In genomic region chr17:32348406-32348805, GRCm38 (mm10) we compare ENCODE assay signal across 10 mouse cellular contexts. TPM values are rescaled to one million over a fixed set of nuclear protein-coding genes. Genes with fewer than 3 reads are reported as not detected.
DNase-seq lines count a peak whose midpoint lies in the region; ATAC-seq and TF ChIP-seq lines count a peak whose summit lies in the region.
"Had no signal": no experiment of that assay in that cellular context is flagged by ENCODE, and none has a peak within 500 bp of the region (broad histone marks: within the 10 kb centered on the region; RNA-seq: fewer than 3 reads in every experiment).

No protein-coding gene starts in this region.

- DNase-seq in heart, postnatal 25 days (ENCODE audit: low spot score), result no peak
- DNase-seq in lung, embryonic 14.5 days, result no peak
- DNase-seq in lung, postnatal 10 days, result no peak
- no peak for DNase-seq in hindbrain, postnatal 0 days (ENCODE audit: low spot score)
- DNase-seq in embryo, embryonic 10.5 days (ENCODE audit: low spot score), result no peak
- no peak for DNase-seq in embryo, embryonic 11 days
- DNase-seq: right cerebral cortex, adult 18-20 months; thymus, adult 18-20 months had no signal

- H3K36me3 ChIP-seq in heart, embryonic 11.5 days (ENCODE audit: control insufficient read depth, insufficient read depth, low read length), result no peaks in the 10 kb centered on the region; the same call in 1 of the 2 replicates
- H3K36me3 ChIP-seq in lung, embryonic 14.5 days (ENCODE audit: insufficient read depth), result peaks cover 28% of the 10 kb centered on the region
- peaks cover 3% of the 10 kb centered on the region for H3K36me3 ChIP-seq in hindbrain, postnatal 0 days (ENCODE audit: insufficient read depth, low read length)
- peaks cover 4% of the 10 kb centered on the region; the same call in 1 of the 2 replicates for H3K36me3 ChIP-seq in midbrain, embryonic 16.5 days (ENCODE audit: control insufficient read depth, insufficient read depth, low read length)

- 84% methylated on average over 2 of the region's 2 CpGs for WGBS in heart, embryonic 11.5 days (ENCODE audit: insufficient replicate concordance)
- WGBS in lung, embryonic 14.5 days, result 86% methylated on average over 2 of the region's 2 CpGs
- 88% methylated on average over 2 of the region's 2 CpGs for WGBS in hindbrain, postnatal 0 days
- WGBS in midbrain, embryonic 16.5 days, result 92% methylated on average over 2 of the region's 2 CpGs

- peak overlapping the region; percentile 89 for H3K4me2 ChIP-seq in heart, embryonic 11.5 days
- peak overlapping the region; percentile 87 for H3K4me2 ChIP-seq in lung, embryonic 14.5 days
- H3K4me2 ChIP-seq in hindbrain, postnatal 0 days (ENCODE audit: low read depth, low read length), result peak overlapping the region; percentile 93
- H3K4me2 ChIP-seq in midbrain, embryonic 16.5 days (ENCODE audit: low read length), result peak overlapping the region; percentile 74; the same call in 1 of the 2 replicates

- no peak for ATAC-seq in heart, embryonic 11.5 days (replicated peaks; ENCODE audit: insufficient number of reproducible peaks, low FRiP score, low TSS enrichment)
- no peak for ATAC-seq in lung, embryonic 14.5 days (ENCODE audit: insufficient read depth)
- no peak for ATAC-seq in hindbrain, postnatal 0 days
- no peak for ATAC-seq in midbrain, embryonic 16.5 days

- H3K27ac ChIP-seq in heart, embryonic 11.5 days (ENCODE audit: low read depth, low read length), result no peak overlapping the region
- H3K27ac ChIP-seq in lung, embryonic 14.5 days (ENCODE audit: low read depth), result no peak overlapping the region
- H3K27ac ChIP-seq in hindbrain, postnatal 0 days, result no peak overlapping the region
- H3K27ac ChIP-seq in midbrain, embryonic 16.5 days (ENCODE audit: low read length), result no peak overlapping the region

- no peaks in the 10 kb centered on the region for H3K9me3 ChIP-seq in heart, embryonic 11.5 days (replicated peaks; ENCODE audit: control insufficient read depth, low read length)
- H3K9me3 ChIP-seq in lung, embryonic 14.5 days (ENCODE audit: low read depth, low read length), result no peaks in the 10 kb centered on the region
- no peaks in the 10 kb centered on the region for H3K9me3 ChIP-seq in hindbrain, postnatal 0 days (ENCODE audit: low read length)
- no peaks in the 10 kb centered on the region for H3K9me3 ChIP-seq in midbrain, embryonic 16.5 days (replicated peaks; ENCODE audit: control insufficient read depth, low read length, poor library complexity, severe bottlenecking)

- H3K4me1 ChIP-seq in heart, embryonic 11.5 days (ENCODE audit: control insufficient read depth, insufficient read depth, low read length), result peaks cover 9% of the 10 kb centered on the region
- 0 out of 2 replicates have a peak, but pooled peaks cover 4% of the 10 kb centered on the region for H3K4me1 ChIP-seq in lung, embryonic 14.5 days (ENCODE audit: insufficient read depth)
- H3K4me1 ChIP-seq in hindbrain, postnatal 0 days (ENCODE audit: insufficient read depth, low read length), result 0 out of 2 replicates have a peak, but pooled peaks cover 3% of the 10 kb centered on the region
- peaks cover 20% of the 10 kb centered on the region for H3K4me1 ChIP-seq in midbrain, embryonic 16.5 days (ENCODE audit: control insufficient read depth, insufficient read depth, low read length)

- H3K27me3 ChIP-seq in heart, embryonic 11.5 days (ENCODE audit: control insufficient read depth, insufficient read depth, low read length), result no peaks in the 10 kb centered on the region
- H3K27me3 ChIP-seq in lung, embryonic 14.5 days (ENCODE audit: insufficient read depth, low read length), result no peaks in the 10 kb centered on the region
- H3K27me3 ChIP-seq in hindbrain, postnatal 0 days (ENCODE audit: insufficient read depth, low read length), result no peaks in the 10 kb centered on the region
- H3K27me3 ChIP-seq in midbrain, embryonic 16.5 days (ENCODE audit: control insufficient read depth, insufficient read depth, low read depth, low read length), result no peaks in the 10 kb centered on the region

- intact Hi-C loops in heart, postnatal 25 days (cut with DNase I), result loop anchor here (5.0 kb wide), 1 partner anchor 84 kb away; no protein-coding TSS in a partner anchor

- 0 out of 2 replicates have a peak overlapping the region, but pooled peaks have one; percentile 35 for H3K9ac ChIP-seq in heart, embryonic 11.5 days (ENCODE audit: low read depth, low read length)
- no peak overlapping the region for H3K9ac ChIP-seq in lung, embryonic 14.5 days
- no peak overlapping the region for H3K9ac ChIP-seq in hindbrain, postnatal 0 days (replicated peaks; ENCODE audit: low read length)
- no peak overlapping the region for H3K9ac ChIP-seq in midbrain, embryonic 16.5 days (ENCODE audit: low read depth, low read length)

- H3K4me3 ChIP-seq in heart, embryonic 11.5 days (ENCODE audit: low read depth, low read length), result no peak overlapping the region
- H3K4me3 ChIP-seq in lung, embryonic 14.5 days (ENCODE audit: low read depth, low read length), result no peak overlapping the region; the same call in 1 of the 2 replicates
- peak overlapping the region; percentile 84; the same call in 1 of the 2 replicates for H3K4me3 ChIP-seq in hindbrain, postnatal 0 days (ENCODE audit: low read length)
- H3K4me3 ChIP-seq in midbrain, embryonic 16.5 days (ENCODE audit: low read depth, low read length), result peak overlapping the region; percentile 64; the same call in 1 of the 2 replicates

- TF ChIP-seq CTCF in lung, embryonic 14.5 days (IDR thresholded peaks at IDR 0.05; ENCODE audit: low read depth), result no peak
- TF ChIP-seq CTCF in hindbrain, postnatal 0 days (IDR thresholded peaks at IDR 0.05; ENCODE audit: low read depth), result no peak

RNA-seq across cellular contexts. Expression of gene Akap8l, which starts 2.0 kb away (rescaled TPM):
- polyA plus RNA-seq in heart, embryonic 11.5 days (2014; fragmentation: Nextera tagmentation; extraction: Ambion mirVana), result 59.0 and 63.8 TPM in 2 replicates
- total RNA-seq in heart, postnatal 25 days (2021), result 10 to 100 TPM; 43.0 to 46.3 TPM
- polyA plus RNA-seq in lung, embryonic 14.5 days (2014; fragmentation: Nextera tagmentation; extraction: Ambion mirVana), result 68.7 and 82.0 TPM in 2 replicates
- 73.6 and 76.3 TPM in 2 replicates for total RNA-seq in hindbrain, postnatal 0 days (2014; rRNA removed)
- 95.7 and 103 TPM in 2 replicates for polyA plus RNA-seq in hindbrain, postnatal 0 days (2015; fragmentation: Nextera tagmentation; extraction: Ambion mirVana)
- polyA plus RNA-seq in midbrain, embryonic 16.5 days (2015; fragmentation: Nextera tagmentation; extraction: Ambion mirVana), result 160 and 166 TPM in 2 replicates

RNA-seq across cellular contexts. Expression of gene Akap8, which starts 27.4 kb away (rescaled TPM):
- polyA plus RNA-seq in heart, embryonic 11.5 days (2014; fragmentation: Nextera tagmentation; extraction: Ambion mirVana), result 44.2 and 44.3 TPM in 2 replicates
- total RNA-seq in heart, postnatal 25 days (2021), result 10 to 100 TPM; 37.2 to 51.5 TPM
- polyA plus RNA-seq in lung, embryonic 14.5 days (2014; fragmentation: Nextera tagmentation; extraction: Ambion mirVana), result 45.4 and 54.3 TPM in 2 replicates
- 94.4 and 108 TPM in 2 replicates for total RNA-seq in hindbrain, postnatal 0 days (2014; rRNA removed)
- 66.4 and 75.2 TPM in 2 replicates for polyA plus RNA-seq in hindbrain, postnatal 0 days (2015; fragmentation: Nextera tagmentation; extraction: Ambion mirVana)
- polyA plus RNA-seq in midbrain, embryonic 16.5 days (2015; fragmentation: Nextera tagmentation; extraction: Ambion mirVana), result 101 and 109 TPM in 2 replicates

RNA-seq across cellular contexts. Expression of gene Wiz, which starts 40.8 kb away (rescaled TPM):
- 16.2 and 17.6 TPM in 2 replicates for polyA plus RNA-seq in heart, embryonic 11.5 days (2014; fragmentation: Nextera tagmentation; extraction: Ambion mirVana)
- total RNA-seq in heart, postnatal 25 days (2021), result 10 to 100 TPM; 18.1 to 20.2 TPM
- 41.8 and 48.1 TPM in 2 replicates for polyA plus RNA-seq in lung, embryonic 14.5 days (2014; fragmentation: Nextera tagmentation; extraction: Ambion mirVana)
- total RNA-seq in hindbrain, postnatal 0 days (2014; rRNA removed), result 50.4 and 56.8 TPM in 2 replicates
- 24.2 and 28.4 TPM in 2 replicates for polyA plus RNA-seq in hindbrain, postnatal 0 days (2015; fragmentation: Nextera tagmentation; extraction: Ambion mirVana)
- 41.3 and 41.4 TPM in 2 replicates for polyA plus RNA-seq in midbrain, embryonic 16.5 days (2015; fragmentation: Nextera tagmentation; extraction: Ambion mirVana)

RNA-seq across cellular contexts. Expression of gene Rasal3, which starts 55.0 kb away (rescaled TPM):
- polyA plus RNA-seq in heart, embryonic 11.5 days (2014; fragmentation: Nextera tagmentation; extraction: Ambion mirVana), result 0.94 and 1.3 TPM in 2 replicates
- 1 to 10 TPM in 1 of 2 experiments, under 1 TPM in 1; 0.91 to 1.3 TPM for total RNA-seq in heart, postnatal 25 days (2021)
- 0.93 and 1.0 TPM in 2 replicates for polyA plus RNA-seq in lung, embryonic 14.5 days (2014; fragmentation: Nextera tagmentation; extraction: Ambion mirVana)
- total RNA-seq in hindbrain, postnatal 0 days (2014; rRNA removed), result 1.2 and 2.8 TPM in 2 replicates
- 0.61 and 1.2 TPM in 2 replicates for polyA plus RNA-seq in hindbrain, postnatal 0 days (2015; fragmentation: Nextera tagmentation; extraction: Ambion mirVana)
- 0.55 and 1.0 TPM in 2 replicates for polyA plus RNA-seq in midbrain, embryonic 16.5 days (2015; fragmentation: Nextera tagmentation; extraction: Ambion mirVana)

Comparison
In these comparisons a context has a peak if more than half of its experiments do, and no peak if none do; other contexts are left out.
1. H3K4me3 ChIP-seq: peak in hindbrain, postnatal 0 days (single experiment) and midbrain, embryonic 16.5 days (single experiment); none in heart, embryonic 11.5 days (single experiment) and lung, embryonic 14.5 days (single experiment).
2. Peak in every context shown above with its lines, with median percentiles within 50 percentile points of each other: H3K4me2 ChIP-seq.